In genomic region chr12:64966652-64967435, GRCm38 (mm10) we compare ENCODE assay signal across 7 mouse cellular contexts. TPM values are rescaled to one million over a fixed set of nuclear protein-coding genes. Genes with fewer than 3 reads are reported as not detected.
DNase-seq lines count a peak whose midpoint lies in the region; ATAC-seq and TF ChIP-seq lines count a peak whose summit lies in the region.

No protein-coding gene starts in this region.

- peak overlapping the region; percentile 94 for H3K9ac ChIP-seq in heart, embryonic 14.5 days (ENCODE audit: low read length)
- peak overlapping the region; percentile 82 for H3K9ac ChIP-seq in neural tube, embryonic 12.5 days

- H3K36me3 ChIP-seq in heart, embryonic 14.5 days (ENCODE audit: control insufficient read depth, insufficient read depth, low read length), result peaks cover 4% of the 10 kb centered on the region; the same call in 1 of the 2 replicates
- no peaks in the 10 kb centered on the region for H3K36me3 ChIP-seq in neural tube, embryonic 12.5 days

- H3K9me3 ChIP-seq in heart, embryonic 14.5 days (ENCODE audit: control insufficient read depth, low read length), result no peaks in the 10 kb centered on the region
- no peaks in the 10 kb centered on the region for H3K9me3 ChIP-seq in neural tube, embryonic 12.5 days

- peak overlapping the region; percentile 55 for H3K4me3 ChIP-seq in cortical plate, adult 2 months (ENCODE audit: insufficient read depth, low read length)
- H3K4me3 ChIP-seq in heart, embryonic 14.5 days (ENCODE audit: control insufficient read depth in 1 of 2, insufficient read depth in 1 of 2, low read depth in 1 of 2, low read length in 2 of 2), result peak overlapping the region; percentile 70 to 89
- H3K4me3 ChIP-seq in neural tube, embryonic 12.5 days, result peak overlapping the region; percentile 68

- ATAC-seq in heart, embryonic 14.5 days (ENCODE audit: insufficient number of reproducible peaks, insufficient read depth, low FRiP score, low read depth), result no peak
- no peak for ATAC-seq in neural tube, embryonic 12.5 days (ENCODE audit: low FRiP score, low read depth)

- TF ChIP-seq CTCF in cortical plate, adult 2 months (IDR thresholded peaks at IDR 0.05; ENCODE audit: extremely low read depth, insufficient read depth, low read length), result no peak

- 4% methylated on average over 19 of the region's 19 CpGs for WGBS in heart, embryonic 14.5 days
- WGBS in neural tube, embryonic 12.5 days, result 4% methylated on average over 19 of the region's 19 CpGs

- H3K4me2 ChIP-seq in heart, embryonic 14.5 days (ENCODE audit: low read length), result peak overlapping the region; percentile 84
- peak overlapping the region; percentile 99 for H3K4me2 ChIP-seq in neural tube, embryonic 12.5 days (replicated peaks)

- TF ChIP-seq POLR2A in cortical plate, adult 2 months (IDR thresholded peaks at IDR 0.05; ENCODE audit: extremely low read depth, insufficient read depth, low read length), result no peak

- no peaks in the 10 kb centered on the region for H3K27me3 ChIP-seq in heart, embryonic 14.5 days (ENCODE audit: control insufficient read depth, insufficient read depth, low read length)
- H3K27me3 ChIP-seq in neural tube, embryonic 12.5 days (replicated peaks), result no peaks in the 10 kb centered on the region

- peak; percentile 10 for DNase-seq in right cerebral cortex, postnatal 4 days
- no peak for DNase-seq in right cerebral cortex, adult 2 months (ENCODE audit: low spot score in 2 of 2)
- peak; percentile 21 for DNase-seq in liver
- no peak for DNase-seq in gastrocnemius, postnatal 10 days

- H3K4me1 ChIP-seq in cortical plate, adult 2 months (ENCODE audit: control insufficient read depth, insufficient read depth, low read length), result peaks cover 5% of the 10 kb centered on the region; the same call in 1 of the 2 replicates
- peaks cover 0 to 23% of the 10 kb centered on the region in 2 experiments; a peak in 1 of 4 replicates for H3K4me1 ChIP-seq in heart, embryonic 14.5 days (ENCODE audit: control insufficient read depth in 2 of 2, insufficient read depth in 2 of 2, low read length in 2 of 2)
- peaks cover 39% of the 10 kb centered on the region for H3K4me1 ChIP-seq in neural tube, embryonic 12.5 days

- H3K27ac ChIP-seq in cortical plate, adult 2 months (ENCODE audit: insufficient read depth, low read length), result no peak overlapping the region
- peak overlapping the region; percentile 77 to 93; a peak in 3 of 4 replicates for H3K27ac ChIP-seq in heart, embryonic 14.5 days (replicated peaks in 1 of 2; ENCODE audit: control insufficient read depth in 1 of 2, insufficient read depth in 1 of 2, low read depth in 2 of 2, low read length in 2 of 2)
- H3K27ac ChIP-seq in neural tube, embryonic 12.5 days, result 0 out of 2 replicates have a peak overlapping the region, but pooled peaks have one; percentile 63

RNA-seq across cellular contexts. Expression of gene Togaram1, which starts 1.2 kb away (rescaled TPM):
- polyA plus RNA-seq in cortical plate, adult 2 months (2012; rRNA removed), result 21.4 and 24.2 TPM in 2 replicates
- polyA plus RNA-seq in heart, embryonic 14.5 days (2014; fragmentation: Nextera tagmentation; extraction: Ambion mirVana), result 17.9 and 21.5 TPM in 2 replicates
- 25.8 and 26.6 TPM in 2 replicates for polyA plus RNA-seq in neural tube, embryonic 12.5 days (2016; fragmentation: Nextera tagmentation; extraction: Ambion mirVana)
- total RNA-seq in gastrocnemius, postnatal 10 days (2021), result 10 to 100 TPM; 10.8 to 12.8 TPM

RNA-seq across cellular contexts. Expression of gene Klhl28, which starts 1.5 kb away (rescaled TPM):
- polyA plus RNA-seq in cortical plate, adult 2 months (2012; rRNA removed), result 10.6 and 11.2 TPM in 2 replicates
- 13.1 and 13.4 TPM in 2 replicates for polyA plus RNA-seq in heart, embryonic 14.5 days (2014; fragmentation: Nextera tagmentation; extraction: Ambion mirVana)
- 19.4 and 22.5 TPM in 2 replicates for polyA plus RNA-seq in neural tube, embryonic 12.5 days (2016; fragmentation: Nextera tagmentation; extraction: Ambion mirVana)
- total RNA-seq in gastrocnemius, postnatal 10 days (2021), result 10 to 100 TPM; 10.5 to 10.8 TPM

RNA-seq across cellular contexts. Expression of gene Gm527, which starts 49.1 kb away (rescaled TPM):
- polyA plus RNA-seq in cortical plate, adult 2 months (2012; rRNA removed), result 8.3 and 11.4 TPM in 2 replicates
- polyA plus RNA-seq in heart, embryonic 14.5 days (2014; fragmentation: Nextera tagmentation; extraction: Ambion mirVana), result 2.6 and 4.0 TPM in 2 replicates
- 3.9 and 5.6 TPM in 2 replicates for polyA plus RNA-seq in neural tube, embryonic 12.5 days (2016; fragmentation: Nextera tagmentation; extraction: Ambion mirVana)
- total RNA-seq in gastrocnemius, postnatal 10 days (2021), result 1 to 10 TPM; 5.0 to 6.1 TPM

Comparison
In these comparisons a context has a peak if more than half of its experiments do, and no peak if none do; other contexts are left out.
1. DNase-seq: peak in right cerebral cortex, postnatal 4 days (single experiment) and liver (single experiment); none in right cerebral cortex, adult 2 months (0 of 2) and gastrocnemius, postnatal 10 days (single experiment).
2. Peak in every context shown above with its lines, with median percentiles within 50 percentile points of each other: H3K4me3 ChIP-seq.